Mouse (Mus musculus): ENCODE results near the gene Cd40lg. TPM values are rescaled to one million over a fixed set of nuclear protein-coding genes. Genes with fewer than 3 reads are reported as not detected.

Cd40lg gene
- polyA plus RNA-seq, 1 experiment = not detected

DNA sequence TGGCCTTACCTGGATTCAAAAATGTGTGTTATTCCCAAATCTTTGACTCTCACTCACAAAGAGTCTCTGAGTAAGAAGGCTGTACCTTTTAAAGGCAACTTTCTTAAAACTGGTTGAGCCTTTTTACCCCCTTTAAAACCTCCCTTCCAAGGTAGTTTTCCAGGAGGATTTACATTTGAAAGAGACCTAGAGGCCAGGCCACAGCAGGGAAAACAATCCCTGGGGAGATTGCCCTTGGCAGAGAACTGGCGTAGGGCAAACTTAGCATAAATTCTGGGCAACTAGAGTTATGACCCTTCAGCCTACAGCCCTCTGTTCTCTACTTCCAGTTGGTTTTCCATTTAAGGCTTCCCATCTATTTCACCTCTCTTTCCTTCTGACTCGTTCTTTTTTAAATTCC, 13.9 kb upstream of the Cd40lg start:
- no peak overlapping the region for H3K4me3 ChIP-seq (ENCODE audit: insufficient read depth, low read depth, low read length)
- no peak overlapping the region for H3K27ac ChIP-seq (ENCODE audit: insufficient read depth, low read depth, low read length)
- 52% methylated on average over 2 of the region's 2 CpGs for WGBS
- TF ChIP-seq CTCF (IDR thresholded peaks at IDR 0.05; ENCODE audit: insufficient read depth, low read depth, low read length) (no peak), POLR2A (IDR thresholded peaks at IDR 0.05; ENCODE audit: insufficient read depth, low read depth, low read length) (no peak)
- H3K4me1 ChIP-seq (ENCODE audit: control insufficient read depth, insufficient read depth, low read length) = no peaks in the 10 kb centered on the region

DNA sequence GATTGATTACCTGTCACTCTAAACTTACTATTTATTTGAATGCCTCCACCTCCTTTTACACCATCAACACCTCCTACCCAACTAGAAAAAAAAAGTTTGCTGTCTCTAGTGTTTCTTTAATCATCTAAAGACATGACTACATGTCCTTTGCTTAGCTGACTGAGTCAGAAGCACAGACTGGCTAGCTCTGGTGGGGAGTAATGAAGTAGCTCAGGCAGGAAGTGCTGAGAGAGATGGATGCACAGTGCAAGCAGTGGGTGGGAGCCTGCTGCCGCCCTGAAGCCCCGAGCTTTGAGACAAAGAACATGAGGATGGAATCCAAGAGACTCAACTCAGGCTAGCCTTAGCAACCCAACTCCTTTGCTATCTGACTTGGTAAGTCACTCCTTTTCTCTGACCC, 11.5 kb upstream of the Cd40lg start:
- no peaks in the 10 kb centered on the region for H3K4me1 ChIP-seq (ENCODE audit: control insufficient read depth, insufficient read depth, low read length)
- TF ChIP-seq CTCF (IDR thresholded peaks at IDR 0.05; ENCODE audit: insufficient read depth, low read depth, low read length) = no peak
- TF ChIP-seq POLR2A (IDR thresholded peaks at IDR 0.05; ENCODE audit: insufficient read depth, low read depth, low read length) = no peak
- no peak overlapping the region for H3K27ac ChIP-seq (ENCODE audit: insufficient read depth, low read depth, low read length)
- H3K4me3 ChIP-seq (ENCODE audit: insufficient read depth, low read depth, low read length) = no peak overlapping the region
- WGBS = 70% methylated on average over 2 of the region's 2 CpGs

DNA sequence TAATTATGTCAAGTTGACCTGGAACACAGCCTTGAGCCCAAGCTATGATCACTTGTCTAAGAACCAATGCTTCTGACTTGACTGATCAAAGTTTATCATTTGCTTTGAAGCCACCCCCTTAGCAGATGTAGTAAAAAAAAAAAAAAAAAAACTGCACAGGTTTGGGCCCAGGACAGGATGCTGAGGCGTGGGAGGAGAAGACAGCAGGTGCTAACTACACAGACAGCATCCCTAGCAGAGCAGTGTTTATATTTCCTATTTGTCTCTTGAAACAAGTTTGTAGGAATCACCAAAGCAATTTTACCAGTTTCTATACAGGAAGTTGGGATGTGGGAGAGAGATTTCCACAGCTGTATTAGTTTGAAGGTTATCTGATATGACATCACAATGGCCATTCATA, 1.4 kb upstream of the Cd40lg start:
- no peaks in the 10 kb centered on the region for H3K4me1 ChIP-seq (ENCODE audit: control insufficient read depth, insufficient read depth, low read length)
- no peak overlapping the region for H3K27ac ChIP-seq (ENCODE audit: insufficient read depth, low read depth, low read length)
- H3K4me3 ChIP-seq (ENCODE audit: insufficient read depth, low read depth, low read length) = no peak overlapping the region
- 74% methylated on average over 1 of the region's 1 CpGs for WGBS
- TF ChIP-seq CTCF (IDR thresholded peaks at IDR 0.05; ENCODE audit: insufficient read depth, low read depth, low read length) (no peak), POLR2A (IDR thresholded peaks at IDR 0.05; ENCODE audit: insufficient read depth, low read depth, low read length) (no peak)

DNA sequence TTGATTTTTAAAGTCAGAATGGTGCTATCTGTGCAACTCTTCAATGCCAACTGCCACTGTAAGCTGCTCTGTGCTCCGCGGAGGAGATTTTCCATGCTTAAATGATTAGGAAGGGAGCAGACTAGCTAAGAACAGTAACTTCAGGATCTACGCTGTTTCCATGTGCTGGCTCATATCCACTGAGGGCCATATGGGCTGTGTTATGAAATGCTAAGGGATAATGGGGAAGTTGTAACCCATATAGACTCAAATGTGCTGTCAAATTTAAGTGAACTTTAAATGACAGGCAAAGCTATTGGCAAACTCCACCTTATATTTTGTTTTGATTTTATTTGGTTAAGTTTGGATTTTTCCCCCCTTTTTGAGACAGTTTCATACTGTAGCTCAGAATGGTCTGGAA, 919 bp downstream of the Cd40lg start:
- no peak overlapping the region for H3K4me3 ChIP-seq (ENCODE audit: insufficient read depth, low read depth, low read length)
- no peaks in the 10 kb centered on the region for H3K4me1 ChIP-seq (ENCODE audit: control insufficient read depth, insufficient read depth, low read length)
- no peak overlapping the region for H3K27ac ChIP-seq (ENCODE audit: insufficient read depth, low read depth, low read length)
- TF ChIP-seq POLR2A (IDR thresholded peaks at IDR 0.05; ENCODE audit: insufficient read depth, low read depth, low read length) (no peak), CTCF (IDR thresholded peaks at IDR 0.05; ENCODE audit: insufficient read depth, low read depth, low read length) (no peak)
- WGBS = 90% methylated on average over 3 of the region's 3 CpGs

DNA sequence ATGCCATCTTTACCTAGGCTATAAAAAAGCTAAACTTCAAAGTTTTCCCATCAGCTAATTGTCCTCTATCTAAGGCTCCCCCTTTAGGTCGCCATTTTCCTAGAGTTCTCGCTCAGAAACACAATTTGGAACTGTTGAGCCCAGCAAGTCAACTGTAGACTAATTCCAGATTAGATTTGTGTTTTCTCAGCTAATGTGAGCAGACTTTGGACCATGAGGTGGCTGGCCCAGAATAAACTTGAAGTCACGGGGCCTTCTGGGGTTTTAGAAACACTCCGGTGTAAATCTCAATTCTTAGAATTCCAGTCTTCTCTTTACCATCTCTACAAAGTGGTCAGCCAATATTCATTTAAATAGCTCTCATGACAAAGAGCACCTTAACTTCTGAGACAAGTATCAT, 3.6 kb downstream of the Cd40lg start:
- no peaks in the 10 kb centered on the region for H3K4me1 ChIP-seq (ENCODE audit: control insufficient read depth, insufficient read depth, low read length)
- TF ChIP-seq POLR2A (IDR thresholded peaks at IDR 0.05; ENCODE audit: insufficient read depth, low read depth, low read length) = no peak
- TF ChIP-seq CTCF (IDR thresholded peaks at IDR 0.05; ENCODE audit: insufficient read depth, low read depth, low read length) = no peak
- 92% methylated on average over 4 of the region's 4 CpGs for WGBS
- H3K27ac ChIP-seq (ENCODE audit: insufficient read depth, low read depth, low read length) = no peak overlapping the region
- H3K4me3 ChIP-seq (ENCODE audit: insufficient read depth, low read depth, low read length) = no peak overlapping the region

DNA sequence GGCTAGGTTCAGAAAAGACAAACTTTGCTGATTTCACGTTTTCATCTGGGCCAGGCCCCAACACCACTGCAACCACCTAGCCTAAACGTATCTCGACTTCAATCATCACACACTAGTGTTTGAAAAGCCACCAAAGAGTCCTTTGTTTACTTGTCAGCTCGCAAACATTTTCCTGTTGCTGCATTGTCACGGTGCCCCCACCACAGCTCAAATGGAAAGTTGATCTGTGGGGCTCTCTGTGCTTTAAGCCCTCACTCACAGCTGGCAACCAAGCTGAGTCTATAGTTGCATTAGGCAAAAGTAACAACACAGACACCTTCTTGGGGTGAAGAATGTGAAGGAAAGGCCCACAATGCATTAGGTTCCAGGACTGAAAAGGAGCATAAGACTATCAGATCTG, 4.3 kb downstream of the Cd40lg start:
- no peak overlapping the region for H3K4me3 ChIP-seq (ENCODE audit: insufficient read depth, low read depth, low read length)
- H3K4me1 ChIP-seq (ENCODE audit: control insufficient read depth, insufficient read depth, low read length) = no peaks in the 10 kb centered on the region
- WGBS = 62% methylated on average over 5 of the region's 5 CpGs
- H3K27ac ChIP-seq (ENCODE audit: insufficient read depth, low read depth, low read length) = no peak overlapping the region
- no peak for TF ChIP-seq CTCF (IDR thresholded peaks at IDR 0.05; ENCODE audit: insufficient read depth, low read depth, low read length)
- TF ChIP-seq POLR2A (IDR thresholded peaks at IDR 0.05; ENCODE audit: insufficient read depth, low read depth, low read length) = no peak

DNA sequence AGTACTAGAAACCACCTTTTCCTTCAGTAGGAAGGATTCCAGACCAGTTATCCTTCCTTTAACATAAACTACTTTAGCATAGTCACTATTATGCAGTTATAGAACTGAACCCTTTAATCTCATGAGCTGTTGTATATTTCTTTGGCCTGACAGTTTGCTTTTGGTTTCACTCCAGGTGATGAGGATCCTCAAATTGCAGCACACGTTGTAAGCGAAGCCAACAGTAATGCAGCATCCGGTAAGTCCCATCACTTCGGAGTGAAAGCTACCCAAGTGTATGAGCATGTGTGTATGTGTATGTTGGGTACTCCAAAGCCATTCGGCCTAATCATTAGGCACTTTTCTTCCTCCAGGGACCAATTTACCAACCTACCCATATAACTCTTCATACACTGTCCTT, 7.6 kb downstream of the Cd40lg start:
- Histone ChIP-seq H3K4me1 (ENCODE audit: control insufficient read depth, insufficient read depth, low read length) (no peaks in the 10 kb centered on the region), H3K4me3 (ENCODE audit: insufficient read depth, low read depth, low read length) (no peak overlapping the region), H3K27ac (ENCODE audit: insufficient read depth, low read depth, low read length) (no peak overlapping the region)
- no peak for TF ChIP-seq CTCF (IDR thresholded peaks at IDR 0.05; ENCODE audit: insufficient read depth, low read depth, low read length)
- no peak for TF ChIP-seq POLR2A (IDR thresholded peaks at IDR 0.05; ENCODE audit: insufficient read depth, low read depth, low read length)
- 94% methylated on average over 5 of the region's 5 CpGs for WGBS

DNA sequence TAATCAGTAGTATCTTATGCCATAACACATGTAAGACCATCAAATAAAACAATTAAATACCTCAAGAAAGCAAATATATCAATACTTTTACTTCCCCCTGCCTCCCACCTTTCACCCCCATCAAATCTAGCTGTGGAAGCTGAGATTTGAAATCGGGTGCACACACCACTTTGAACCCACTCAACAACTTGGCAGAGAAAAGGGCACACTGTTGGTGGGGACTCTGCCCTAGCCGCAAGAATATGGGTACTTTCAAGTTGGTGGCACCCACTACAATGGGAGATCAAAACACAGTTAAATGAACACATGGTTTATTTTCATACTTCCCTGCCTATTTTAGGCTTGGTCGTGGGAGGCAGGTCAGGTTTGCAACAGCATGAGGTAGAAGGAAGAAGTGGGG, 9.9 kb downstream of the Cd40lg start:
- Histone ChIP-seq H3K27ac (ENCODE audit: insufficient read depth, low read depth, low read length) (no peak overlapping the region), H3K4me3 (ENCODE audit: insufficient read depth, low read depth, low read length) (no peak overlapping the region), H3K4me1 (ENCODE audit: control insufficient read depth, insufficient read depth, low read length) (no peaks in the 10 kb centered on the region)
- 83% methylated on average over 3 of the region's 3 CpGs for WGBS
- TF ChIP-seq POLR2A (IDR thresholded peaks at IDR 0.05; ENCODE audit: insufficient read depth, low read depth, low read length) (no peak), CTCF (IDR thresholded peaks at IDR 0.05; ENCODE audit: insufficient read depth, low read depth, low read length) (no peak)

DNA sequence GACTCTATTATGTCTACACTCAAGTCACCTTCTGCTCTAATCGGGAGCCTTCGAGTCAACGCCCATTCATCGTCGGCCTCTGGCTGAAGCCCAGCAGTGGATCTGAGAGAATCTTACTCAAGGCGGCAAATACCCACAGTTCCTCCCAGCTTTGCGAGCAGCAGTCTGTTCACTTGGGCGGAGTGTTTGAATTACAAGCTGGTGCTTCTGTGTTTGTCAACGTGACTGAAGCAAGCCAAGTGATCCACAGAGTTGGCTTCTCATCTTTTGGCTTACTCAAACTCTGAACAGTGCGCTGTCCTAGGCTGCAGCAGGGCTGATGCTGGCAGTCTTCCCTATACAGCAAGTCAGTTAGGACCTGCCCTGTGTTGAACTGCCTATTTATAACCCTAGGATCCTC, 11.4 kb downstream of the Cd40lg start:
- no peak for TF ChIP-seq POLR2A (IDR thresholded peaks at IDR 0.05; ENCODE audit: insufficient read depth, low read depth, low read length)
- no peak for TF ChIP-seq CTCF (IDR thresholded peaks at IDR 0.05; ENCODE audit: insufficient read depth, low read depth, low read length)
- Histone ChIP-seq H3K4me3 (ENCODE audit: insufficient read depth, low read depth, low read length) (no peak overlapping the region), H3K4me1 (ENCODE audit: control insufficient read depth, insufficient read depth, low read length) (no peaks in the 10 kb centered on the region), H3K27ac (ENCODE audit: insufficient read depth, low read depth, low read length) (no peak overlapping the region)
- WGBS = 55% methylated on average over 10 of the region's 10 CpGs

DNA sequence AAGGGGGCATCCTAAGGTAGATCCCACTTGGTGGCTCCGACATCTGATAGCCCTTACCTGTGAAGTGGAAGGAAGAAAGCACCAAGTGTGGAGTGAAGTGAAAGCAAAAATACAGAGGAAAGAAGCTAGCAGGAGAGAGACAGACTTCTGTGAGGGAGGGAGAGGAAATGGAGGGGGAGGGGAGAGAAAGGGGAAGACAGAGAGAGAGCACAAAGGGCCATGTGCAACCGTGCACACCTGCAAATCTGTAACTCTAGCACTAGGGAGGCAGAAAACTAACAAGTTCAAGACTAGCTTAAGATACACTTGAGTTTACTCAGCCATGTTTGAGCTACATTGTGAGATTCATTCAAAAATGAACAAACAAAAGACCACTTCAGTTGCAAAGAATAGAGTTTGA, 16.2 kb downstream of the Cd40lg start:
- TF ChIP-seq CTCF (IDR thresholded peaks at IDR 0.05; ENCODE audit: insufficient read depth, low read depth, low read length) = no peak
- TF ChIP-seq POLR2A (IDR thresholded peaks at IDR 0.05; ENCODE audit: insufficient read depth, low read depth, low read length) = no peak
- Histone ChIP-seq H3K27ac (ENCODE audit: insufficient read depth, low read depth, low read length) (no peak overlapping the region), H3K4me3 (ENCODE audit: insufficient read depth, low read depth, low read length) (no peak overlapping the region), H3K4me1 (ENCODE audit: control insufficient read depth, insufficient read depth, low read length) (no peaks in the 10 kb centered on the region)
- WGBS = 58% methylated on average over 2 of the region's 2 CpGs

Data from olfactory bulb, adult 2 months (tissue).